Mouse (Mus musculus): ENCODE data around the gene F11r.

Gene F11r

GRCm38 (mm10) chr1:171438014-171438670 lies 807 bp downstream of the F11r start:
- no peak for DNase-seq (ENCODE audit: low spot score in 2 of 2)

DNA sequence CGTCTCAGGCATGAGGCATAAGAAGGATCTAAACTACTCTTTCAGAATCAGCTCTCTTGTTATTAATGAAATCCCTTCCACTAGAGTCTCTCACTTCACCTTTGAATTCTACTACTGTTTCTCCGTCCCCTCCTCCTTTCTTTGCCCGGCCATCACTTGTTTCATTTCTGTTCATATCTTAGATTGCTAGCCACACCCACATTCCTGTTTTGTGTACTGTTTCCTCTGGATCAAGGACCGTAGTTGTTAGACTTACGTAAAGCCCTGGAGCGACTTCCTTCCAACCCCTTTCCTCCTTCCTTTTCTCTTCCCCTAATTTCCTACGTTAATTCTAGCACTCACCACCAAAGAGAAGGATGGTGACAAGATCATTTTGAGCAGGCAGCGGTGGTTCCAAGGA lies 1.7 kb downstream of the F11r start:
- DNase-seq (ENCODE audit: low spot score in 2 of 2) = no peak

- no peak for DNase-seq (ENCODE audit: low spot score in 2 of 2)
Observed at GRCm38 (mm10) chr1:171440025-171440725, 2.8 kb downstream of the F11r start.

DNA sequence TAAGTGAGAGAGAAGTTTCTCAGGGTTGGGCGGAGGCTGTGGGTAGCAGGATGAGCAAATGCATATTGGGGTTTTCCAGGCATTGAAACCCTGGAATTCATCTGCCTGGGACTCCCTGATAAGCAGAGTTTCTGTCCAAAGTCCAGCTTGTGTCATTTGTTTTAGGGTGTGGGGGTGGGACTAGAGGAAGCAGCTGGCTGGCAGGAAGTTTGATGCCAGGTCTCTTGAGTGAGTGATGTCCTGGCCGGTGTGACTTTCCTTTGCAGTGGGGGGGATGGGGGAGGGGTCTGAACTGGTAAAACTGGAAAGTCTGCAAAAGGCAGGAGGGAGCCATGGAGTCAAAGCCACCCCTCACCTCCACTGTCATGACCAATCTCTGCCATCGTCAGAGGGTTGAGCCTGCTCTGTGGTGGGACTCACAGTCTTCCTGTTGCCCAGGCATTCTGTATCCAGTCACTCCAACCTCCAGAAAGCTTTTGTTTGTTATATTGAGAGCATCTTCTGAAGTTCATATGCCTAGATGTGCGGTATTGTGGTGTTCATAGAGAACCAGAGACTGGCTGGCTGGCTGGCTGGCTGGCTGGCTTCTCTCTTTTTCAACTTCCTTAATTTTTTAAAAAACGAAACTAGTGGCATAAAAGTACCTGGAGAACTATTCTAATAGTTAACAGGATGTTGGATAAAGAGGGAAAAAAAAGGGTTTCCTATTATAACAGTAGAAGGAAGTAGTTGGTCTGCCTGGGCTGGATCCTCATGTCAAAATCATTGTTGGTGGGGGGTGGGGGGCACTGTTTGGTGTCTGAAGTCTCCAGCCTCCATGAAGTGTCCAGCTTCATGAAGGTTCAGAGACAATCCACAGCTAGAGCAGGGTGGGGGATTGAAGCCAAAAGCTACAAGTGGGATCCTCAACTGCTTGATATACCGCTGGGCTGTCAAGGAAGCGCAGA lies 4.4 kb downstream of the F11r start:
- DNase-seq (ENCODE audit: low spot score in 2 of 2) = no peak

GRCm38 (mm10) chr1:171442413-171442760 lies 5.1 kb downstream of the F11r start:
- DNase-seq (ENCODE audit: low spot score in 2 of 2) = no peak

GRCm38 (mm10) chr1:171445050-171445449 lies 7.7 kb downstream of the F11r start:
- DNase-seq (ENCODE audit: low spot score in 2 of 2) = no peak

GRCm38 (mm10) chr1:171446854-171447253 lies 9.5 kb downstream of the F11r start:
- DNase-seq (ENCODE audit: low spot score in 2 of 2) = no peak

DNA sequence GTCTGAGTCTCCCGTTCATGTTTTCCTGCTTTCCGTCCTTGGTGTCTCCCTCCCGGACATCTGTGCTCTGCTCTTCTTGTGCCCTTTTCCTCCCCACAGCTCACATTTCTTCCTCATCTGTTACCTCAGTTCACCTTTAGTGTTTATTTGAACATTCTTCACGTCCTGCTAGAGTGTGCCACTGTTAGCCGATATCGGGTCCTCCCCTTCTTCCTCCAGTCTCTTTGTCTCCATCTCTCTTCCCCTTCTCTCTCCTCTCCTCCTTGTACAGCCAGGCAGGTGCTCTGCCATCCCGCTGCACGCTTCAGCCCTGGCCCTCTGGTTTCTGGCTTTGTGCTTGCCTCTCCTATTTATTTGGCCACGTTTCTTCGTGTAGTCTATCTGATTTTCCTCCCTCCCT lies 10.4 kb downstream of the F11r start:
- no peak for DNase-seq (ENCODE audit: low spot score in 2 of 2)

DNA sequence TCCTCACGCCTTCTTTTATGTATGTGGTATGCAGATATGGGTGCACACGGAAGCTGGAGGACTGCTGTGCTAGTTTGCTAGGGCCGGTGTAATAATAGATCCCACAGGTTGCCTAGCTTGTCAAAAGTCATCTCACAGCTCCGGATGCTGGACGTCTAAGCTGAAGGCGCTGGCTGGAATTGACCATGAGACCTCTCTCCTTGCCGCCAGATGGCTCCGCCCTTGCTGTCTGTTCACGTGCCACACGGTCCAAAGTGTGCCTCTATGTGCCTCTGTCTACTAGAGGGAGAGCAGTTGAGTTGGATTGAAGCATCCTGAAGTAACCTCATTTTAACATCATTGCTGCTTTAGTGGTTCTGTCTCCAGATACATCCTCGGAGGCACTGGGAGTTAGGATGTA lies 12.7 kb downstream of the F11r start:
- DNase-seq (ENCODE audit: low spot score in 2 of 2) = no peak

- no peak for DNase-seq (ENCODE audit: low spot score in 2 of 2)
Observed at GRCm38 (mm10) chr1:171451001-171451400, 13.7 kb downstream of the F11r start.

DNA sequence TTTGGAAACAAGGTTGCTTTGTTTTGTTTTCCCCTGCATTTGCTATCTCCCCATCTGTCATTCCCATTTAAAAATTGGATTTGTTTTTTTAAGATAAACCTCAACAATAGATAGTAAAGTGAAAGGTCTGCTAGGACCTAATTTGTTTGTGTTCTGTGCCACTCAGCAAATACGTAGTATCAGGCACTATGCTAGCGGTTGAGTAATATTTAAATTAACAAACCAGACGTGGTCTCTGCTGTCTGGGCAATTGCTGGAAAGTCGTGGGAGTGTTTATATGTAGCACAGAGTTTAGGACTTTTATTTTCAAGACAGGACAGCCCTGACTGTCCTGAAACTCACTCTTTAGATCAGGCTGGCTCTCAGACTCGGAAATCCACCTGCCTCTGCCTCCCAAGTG lies 15.2 kb downstream of the F11r start:
- no peak for DNase-seq (ENCODE audit: low spot score in 2 of 2)

DNA sequence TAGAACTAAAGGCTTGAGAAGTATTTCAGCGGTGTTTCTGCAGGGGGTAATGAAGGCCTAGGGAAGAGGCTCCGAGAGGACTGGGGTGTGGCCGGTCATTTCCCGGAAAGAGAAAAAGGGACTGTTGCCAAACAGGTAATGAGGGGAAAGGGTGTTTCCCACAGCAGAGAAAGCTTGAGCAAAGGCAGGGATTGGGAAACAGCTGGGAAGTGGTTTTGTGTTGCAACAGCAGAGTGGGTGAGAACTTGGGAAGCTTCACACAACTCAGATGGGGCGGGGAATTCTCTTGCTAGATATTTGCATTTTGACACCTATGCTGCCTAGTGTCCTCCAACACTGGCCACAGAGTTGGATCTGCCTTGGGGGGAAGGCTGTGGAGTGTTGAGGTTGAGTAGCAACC lies 15.6 kb downstream of the F11r start:
- DNase-seq (ENCODE audit: low spot score in 2 of 2) = no peak

DNA sequence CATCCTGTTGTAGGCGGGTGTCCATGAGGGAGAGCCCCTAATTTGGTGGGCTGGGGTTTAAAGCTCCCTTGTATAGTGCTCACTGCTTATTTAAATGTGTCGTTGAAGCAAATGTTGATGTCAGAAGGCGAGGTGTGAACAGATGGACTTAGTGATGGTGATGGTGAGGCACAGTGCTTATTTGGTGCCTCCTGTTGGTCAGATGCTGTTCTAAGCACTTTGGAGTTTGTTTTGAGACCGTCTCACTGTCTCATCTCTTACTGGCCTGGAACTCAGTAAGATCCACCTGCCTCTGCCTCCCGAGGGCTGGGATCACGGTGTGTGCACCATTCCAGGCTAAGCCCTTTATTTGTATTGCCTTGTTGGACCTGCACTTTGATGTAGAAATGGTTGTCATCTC lies 17.6 kb downstream of the F11r start:
- no peak for DNase-seq (ENCODE audit: low spot score in 2 of 2)

- DNase-seq (ENCODE audit: low spot score in 2 of 2) = no peak
Observed at GRCm38 (mm10) chr1:171457568-171457967, 20.2 kb downstream of the F11r start.

- no peak for DNase-seq (ENCODE audit: low spot score in 2 of 2)
Observed at GRCm38 (mm10) chr1:171459791-171460190, 22.5 kb downstream of the F11r start.

DNA sequence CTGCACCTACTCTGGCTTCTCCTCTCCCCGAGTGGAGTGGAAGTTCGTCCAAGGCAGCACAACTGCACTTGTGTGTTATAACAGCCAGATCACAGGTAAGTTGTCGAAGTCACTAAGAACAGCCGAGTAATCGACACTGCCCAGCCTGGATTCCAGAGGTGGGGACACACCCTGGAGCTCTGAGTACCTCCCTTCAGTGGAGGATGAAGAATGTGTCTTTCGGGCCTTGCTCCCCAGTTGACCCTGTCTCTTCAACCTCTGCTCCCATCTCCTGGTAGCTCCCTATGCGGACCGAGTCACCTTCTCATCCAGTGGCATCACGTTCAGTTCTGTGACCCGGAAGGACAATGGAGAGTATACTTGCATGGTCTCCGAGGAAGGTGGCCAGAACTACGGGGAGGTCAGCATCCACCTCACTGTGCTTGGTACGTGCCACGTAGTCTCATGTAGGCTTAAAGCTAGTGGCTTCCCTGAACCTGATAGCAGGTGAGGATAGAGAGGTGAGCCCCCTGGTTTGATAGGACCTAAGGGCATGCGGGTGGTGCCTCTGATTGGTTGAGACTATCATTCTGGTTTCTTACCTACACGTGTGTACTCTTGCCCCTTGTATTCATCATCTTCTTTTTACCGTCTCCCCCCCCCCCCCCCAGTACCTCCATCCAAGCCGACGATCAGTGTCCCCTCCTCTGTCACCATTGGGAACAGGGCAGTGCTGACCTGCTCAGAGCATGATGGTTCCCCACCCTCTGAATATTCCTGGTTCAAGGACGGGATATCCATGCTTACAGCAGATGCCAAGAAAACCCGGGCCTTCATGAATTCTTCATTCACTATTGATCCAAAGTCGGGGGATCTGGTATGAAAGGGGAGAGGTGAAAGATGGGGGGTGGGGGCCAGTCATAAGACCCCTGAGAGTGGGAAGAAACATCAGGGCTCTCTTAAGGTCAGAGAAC lies 23.5 kb downstream of the F11r start:
- no peak for DNase-seq (ENCODE audit: low spot score in 2 of 2)

GRCm38 (mm10) chr1:171463133-171463532 lies 25.8 kb downstream of the F11r start:
- no peak for DNase-seq (ENCODE audit: low spot score in 2 of 2)

DNA sequence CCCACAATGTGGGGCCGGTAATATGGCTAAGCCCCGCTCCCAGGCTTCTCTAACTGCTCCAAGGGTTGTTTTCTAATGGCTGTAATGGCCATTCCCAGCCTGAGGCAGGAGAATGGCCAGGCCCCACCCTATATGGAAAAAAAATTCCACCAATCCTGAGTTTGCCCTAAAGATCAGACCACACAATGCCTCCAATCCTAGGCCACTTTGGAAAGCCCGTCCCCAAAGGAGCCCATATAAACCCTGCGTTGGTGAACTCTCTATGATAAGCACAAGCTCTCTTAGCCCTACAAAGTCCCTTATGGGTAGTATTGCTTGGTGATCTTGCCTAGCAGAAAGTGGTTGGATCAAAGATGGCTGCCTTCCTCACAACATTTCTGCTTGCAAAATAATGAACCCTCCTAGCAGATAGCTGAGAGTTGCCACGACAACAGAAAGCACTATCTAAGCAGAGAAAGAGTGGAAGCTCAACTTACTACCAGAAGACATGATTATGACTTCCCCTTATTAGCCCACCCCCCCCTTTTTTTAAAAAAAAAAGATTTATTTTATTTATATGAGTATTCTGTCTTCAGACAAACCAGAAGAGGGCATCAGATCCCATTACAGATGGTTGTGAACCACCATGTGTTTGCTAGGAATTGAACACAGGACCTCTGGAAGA lies 28.5 kb downstream of the F11r start:
- no peak for DNase-seq (ENCODE audit: low spot score in 2 of 2)

GRCm38 (mm10) chr1:171466565-171466964 lies 29.2 kb downstream of the F11r start:
- DNase-seq (ENCODE audit: low spot score in 2 of 2) = no peak

GRCm38 (mm10) chr1:171469678-171470077 lies 32.3 kb downstream of the F11r start:
- DNase-seq (ENCODE audit: low spot score in 2 of 2) = no peak

- DNase-seq (ENCODE audit: low spot score in 2 of 2) = peak in 1 of 2 experiments; percentile 53
Observed at GRCm38 (mm10) chr1:171470371-171470871, 33.1 kb downstream of the F11r start.

Measured in left cerebral cortex, adult 9 months (tissue).